Mouse (Mus musculus) liver, adult 2 months (tissue): ENCODE measurements around the gene Kdm3a.

ENCODE experiments used
- CTCF ChIP-seq: fragments of 200-500 bp; IDR thresholded peaks from 2 replicates; pipeline ENCODE4 v1.5.1; 2011; ENCODE audit warnings: low read depth, low read length, control low read depth
- POLR2A ChIP-seq: fragments of 200-500 bp; IDR thresholded peaks from 2 replicates; pipeline ENCODE4 v1.6.1; 2011; ENCODE audit warnings: low read length, control low read depth; ENCODE audit not compliant: insufficient read depth; ENCODE audit errors: extremely low read depth

GRCm38 (mm10) chr6:71608994-71609393 is 23.8 kb downstream of the Kdm3a start:
- TF ChIP-seq CTCF (no peak), POLR2A (no peak)
